Mouse (Mus musculus) pancreas, adult 10 weeks (tissue): ENCODE results near the gene Epha5. TPM values are rescaled to one million over a fixed set of nuclear protein-coding genes. Genes with fewer than 3 reads are reported as not detected.

Experiments used
- polyA plus RNA-seq: library from polyadenylated mRNA; stranded (reverse); fragments of 350-450 nt; fragmentation: Illumina TruSeq; extraction: RNeasy Lipid Tissue Mini Kit (QIAGEN cat#74804); gene quantifications from one replicate; pipeline ENCODE4 v1.2.3, GENCODE M21; 2015; ENCODE audit warnings: low read depth, low replicate concordance; ENCODE audit not compliant: insufficient read depth

The Epha5 gene
- polyA plus RNA-seq, result 0.18 TPM

DNA sequence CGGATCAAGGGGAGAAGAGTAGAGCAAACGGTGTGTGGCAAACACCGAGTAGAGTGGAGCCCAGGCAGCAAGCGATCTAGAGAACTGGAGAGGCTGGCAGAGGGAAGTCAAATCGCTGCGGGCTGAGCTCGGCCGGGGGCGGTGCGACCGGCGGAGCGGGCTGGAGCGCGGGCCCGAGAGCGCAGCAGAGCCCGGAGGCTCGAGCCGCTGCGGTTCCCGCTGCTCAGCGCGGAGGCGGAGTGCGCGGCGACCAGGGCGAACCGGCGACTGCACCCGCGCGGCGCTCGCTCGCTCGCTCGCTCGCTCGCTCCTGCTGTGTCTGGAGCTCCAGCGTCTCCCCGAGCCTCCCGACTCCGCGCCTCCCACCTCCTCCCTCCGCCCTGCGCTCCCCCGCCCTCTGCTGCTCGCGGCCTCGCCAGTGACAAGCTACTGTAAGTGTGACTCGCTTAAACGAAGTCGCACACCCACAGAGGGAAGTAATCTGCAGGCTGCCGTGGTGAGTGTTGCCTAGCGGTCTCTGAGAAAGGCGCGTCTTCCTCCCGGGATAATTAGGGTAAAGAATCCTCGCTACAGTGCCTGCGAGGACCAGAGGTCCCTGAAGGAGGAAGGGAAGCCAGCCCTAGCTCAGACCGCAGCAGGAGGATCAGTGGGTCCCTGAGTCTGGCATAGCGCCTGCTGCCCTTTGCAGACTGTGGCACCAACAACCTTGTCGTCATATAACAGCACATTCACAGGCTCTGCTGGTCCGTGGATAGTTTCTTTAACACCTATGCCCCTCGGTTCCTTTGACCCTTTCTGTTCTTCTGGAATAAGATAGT, at the start of gene Epha5:
TSS of gene Epha5 (minus strand) at position 321 of the 818 bp plus-strand sequence.

